Mouse (Mus musculus) gastrocnemius, adult 8-10 months (tissue): ENCODE measurements around the gene Cpt1a. TPM values are rescaled to one million over a fixed set of nuclear protein-coding genes. Genes with fewer than 3 reads are reported as not detected.

Experiments
- DNase-seq, 2 experiments: peaks; one replicate each; pipeline ENCODE4 v3.0.0; 2022; ENCODE audit warnings: low spot score in 2 of 2
- total RNA-seq, 4 experiments: library from RNA; stranded (reverse); gene quantifications; 2 replicates each; pipeline ENCODE4 v1.2.4; 2022

Cpt1a gene
- total RNA-seq, 4 experiments from 2014 or later = 6.4 to 9.3 (median 7.5) TPM

DNA sequence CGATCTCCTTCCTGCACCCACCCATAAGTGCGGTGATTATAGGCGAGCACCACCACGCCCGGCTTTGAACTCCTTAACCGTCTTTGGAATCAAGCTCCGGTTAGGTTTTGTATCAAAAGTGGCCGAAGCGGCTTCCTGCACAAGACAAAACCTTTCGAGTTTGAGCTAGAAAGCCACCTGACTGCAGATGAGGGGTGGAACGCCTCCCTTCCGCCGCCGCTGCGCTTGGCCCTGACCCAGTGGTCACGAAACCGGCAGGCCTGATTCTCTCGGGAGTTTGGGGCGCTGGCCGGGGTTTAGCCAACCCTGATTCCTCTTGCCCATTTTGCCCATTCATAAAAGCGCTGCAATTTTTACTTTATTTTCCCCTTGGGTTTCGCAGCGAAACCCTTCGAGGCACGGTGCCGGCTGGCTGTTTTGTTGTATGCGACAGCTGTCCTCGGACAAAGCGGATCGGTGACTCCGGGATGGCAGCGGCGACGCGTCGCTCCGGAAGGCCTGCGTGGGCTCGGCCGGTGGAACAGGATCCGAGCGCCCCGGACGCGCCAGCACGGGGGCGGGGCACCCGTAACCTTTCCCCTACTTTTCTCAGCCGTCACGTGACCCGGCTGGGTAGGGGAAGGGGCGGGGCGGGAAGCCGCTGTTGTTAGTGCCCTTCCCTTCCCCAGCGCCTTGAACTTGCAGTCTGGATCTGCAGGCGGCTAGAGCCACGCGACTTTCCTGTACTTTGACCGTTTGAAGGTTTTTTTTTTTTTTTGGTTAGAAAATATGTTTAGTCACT lies 3.0 kb downstream of the Cpt1a start:
- DNase-seq = peak; percentile 91

DNA sequence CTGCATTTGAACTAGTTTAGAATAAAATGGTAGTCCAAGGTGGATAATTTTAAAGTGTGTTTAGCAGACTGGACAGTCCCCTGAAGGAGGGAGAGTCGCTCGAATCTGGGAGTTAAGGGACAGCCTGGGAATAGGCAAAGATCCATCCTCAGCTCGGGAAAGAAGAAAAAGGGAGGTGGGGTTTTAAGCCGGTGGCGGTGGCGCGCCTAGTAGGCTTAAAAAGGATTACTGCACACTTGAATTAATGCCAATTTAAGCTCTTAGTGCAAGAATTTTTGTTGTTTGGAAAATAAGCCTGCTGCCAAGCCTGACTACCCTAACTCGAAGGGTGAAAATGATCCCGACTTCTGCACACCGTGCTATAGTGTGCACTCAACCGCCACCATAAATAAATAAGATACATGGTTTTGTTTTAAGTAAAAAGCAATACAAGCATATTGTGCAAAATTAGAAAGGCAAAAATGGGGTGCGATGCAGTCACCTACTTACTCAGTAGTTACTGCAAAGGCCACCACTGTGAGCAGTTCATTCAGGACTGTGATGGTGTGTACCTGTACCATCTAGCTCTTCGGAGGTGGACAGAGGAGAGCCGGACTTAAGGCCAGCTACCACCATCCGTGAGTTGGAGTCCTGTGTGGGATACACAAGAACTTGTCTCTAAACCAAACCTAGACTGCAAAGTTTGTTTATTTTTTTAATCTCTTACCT lies 3.8 kb downstream of the Cpt1a start:
- no peak for DNase-seq

DNA sequence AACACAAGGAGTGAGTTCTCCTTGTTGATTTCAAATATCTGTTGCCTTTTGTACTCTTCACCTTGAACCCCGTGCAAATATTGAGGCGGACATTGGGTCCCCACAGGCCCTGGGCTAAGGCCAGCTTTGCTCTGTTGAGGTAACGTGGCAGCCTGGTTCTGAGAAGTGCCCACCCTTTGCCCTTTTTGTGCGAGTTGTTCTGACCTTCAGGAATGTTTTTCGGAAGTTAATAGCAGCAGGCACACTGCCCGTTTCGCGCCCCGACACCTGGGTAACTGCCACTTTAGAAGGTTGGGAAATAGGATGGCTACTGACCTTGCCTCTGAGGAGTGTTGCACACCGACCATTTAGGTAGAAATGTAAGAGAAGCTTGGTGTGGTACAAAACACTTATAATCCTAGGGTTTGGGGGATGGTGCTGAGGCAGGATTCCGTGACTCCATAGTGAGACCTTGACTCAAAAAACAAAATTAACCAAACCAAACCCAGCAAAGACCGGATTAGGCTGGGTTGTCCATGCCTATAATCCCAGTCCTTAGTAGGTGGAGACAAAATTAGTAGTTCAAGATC lies 4.4 kb downstream of the Cpt1a start:
- no peak for DNase-seq

DNA sequence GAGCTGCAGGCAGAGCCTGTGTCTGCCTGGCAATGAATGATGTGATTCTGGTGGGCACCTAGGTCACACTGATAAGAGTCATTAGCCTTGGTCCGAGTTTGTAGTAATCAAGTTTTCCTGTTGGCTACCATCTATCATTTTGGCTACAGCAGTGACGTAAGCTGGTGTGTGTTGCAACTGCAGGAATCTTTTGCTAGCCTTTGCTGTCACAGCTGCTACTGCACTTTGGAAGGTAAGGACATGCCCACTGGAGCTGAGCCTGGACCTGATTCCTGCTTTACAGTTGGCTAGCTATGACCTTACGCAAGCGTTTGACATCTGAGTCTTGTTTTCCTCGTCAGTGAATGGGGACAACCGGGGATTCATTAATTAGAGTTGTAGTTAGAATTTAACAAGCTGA lies 11.1 kb downstream of the Cpt1a start:
- DNase-seq = peak; percentile 44 to 48

DNA sequence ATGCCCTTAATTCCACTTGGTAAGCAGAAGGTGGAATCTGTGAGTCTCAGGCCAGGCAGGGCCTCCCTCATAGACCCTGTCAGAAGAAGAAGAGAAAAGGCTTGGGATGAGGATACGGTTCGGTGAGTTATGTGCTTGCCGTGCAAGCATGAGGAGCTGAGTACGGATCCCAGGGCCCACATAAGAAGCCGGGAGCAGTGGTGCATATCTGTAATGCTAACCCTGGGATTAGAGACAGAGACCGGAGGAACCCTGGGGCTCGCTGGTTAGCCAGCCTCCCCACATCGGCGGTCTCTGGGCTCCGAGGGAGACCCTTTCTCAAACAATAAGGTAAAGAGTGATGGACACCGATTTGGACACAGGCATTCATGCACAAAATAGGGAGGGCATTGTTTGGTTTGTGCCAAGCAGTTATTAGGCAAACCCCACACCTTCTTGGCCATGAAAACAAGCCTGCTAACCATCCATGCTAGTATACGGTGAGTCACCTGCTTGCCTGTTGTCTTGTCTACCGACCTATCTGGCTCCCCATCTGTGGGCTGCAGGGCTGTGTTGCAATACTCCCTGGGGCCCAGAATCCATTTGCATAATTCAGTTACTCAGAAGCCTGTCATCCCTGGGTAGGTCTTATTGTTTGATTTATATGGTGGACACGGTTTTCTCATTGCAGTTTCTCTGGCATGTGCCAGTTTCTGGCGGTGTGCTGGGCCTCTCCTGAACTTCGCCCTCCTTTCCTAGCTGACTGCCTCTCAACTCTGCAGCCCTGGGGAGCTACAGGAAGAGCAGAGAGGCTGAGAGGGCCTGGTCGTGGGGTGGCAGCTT lies 11.8 kb downstream of the Cpt1a start:
- DNase-seq = no peak

DNA sequence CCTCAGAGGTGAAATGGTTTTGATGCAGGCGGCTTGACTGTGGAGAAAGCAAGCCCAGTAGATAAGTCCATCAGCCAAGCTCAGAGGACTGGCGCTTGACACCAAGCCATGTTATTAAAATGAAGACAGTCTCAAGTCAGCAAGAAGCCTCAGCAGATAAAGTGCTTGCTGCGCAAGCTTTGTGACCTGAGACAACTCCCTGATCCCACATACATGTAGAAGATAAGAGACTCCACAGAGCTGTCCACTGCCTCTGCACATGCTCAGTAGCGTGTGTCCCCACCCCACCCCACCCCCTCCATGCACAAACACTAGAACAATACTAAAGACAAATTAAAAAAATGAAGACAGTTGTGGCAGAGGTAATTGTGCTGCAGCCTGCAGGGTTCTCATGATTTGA lies 12.4 kb downstream of the Cpt1a start:
- DNase-seq = no peak

DNA sequence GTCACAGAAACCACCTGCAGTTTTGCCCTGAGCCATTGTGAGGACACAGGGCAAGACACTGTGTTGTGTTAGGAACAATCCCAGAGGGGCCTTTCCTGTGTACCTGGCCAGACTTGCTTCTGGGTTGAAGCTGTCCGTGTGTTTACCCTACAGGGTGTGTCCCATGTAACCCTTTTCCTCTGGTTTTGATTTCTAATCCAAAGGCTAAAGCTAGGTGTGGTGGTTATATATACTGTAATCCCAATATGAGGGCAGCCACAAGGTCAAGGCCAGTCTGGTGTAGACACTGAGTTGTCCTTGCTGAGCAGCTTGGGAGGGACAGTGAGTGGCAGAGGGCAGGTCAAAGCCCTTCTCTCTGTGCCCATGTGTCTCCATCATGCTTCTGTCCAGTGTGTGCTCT lies 13.8 kb downstream of the Cpt1a start:
- no peak for DNase-seq

DNA sequence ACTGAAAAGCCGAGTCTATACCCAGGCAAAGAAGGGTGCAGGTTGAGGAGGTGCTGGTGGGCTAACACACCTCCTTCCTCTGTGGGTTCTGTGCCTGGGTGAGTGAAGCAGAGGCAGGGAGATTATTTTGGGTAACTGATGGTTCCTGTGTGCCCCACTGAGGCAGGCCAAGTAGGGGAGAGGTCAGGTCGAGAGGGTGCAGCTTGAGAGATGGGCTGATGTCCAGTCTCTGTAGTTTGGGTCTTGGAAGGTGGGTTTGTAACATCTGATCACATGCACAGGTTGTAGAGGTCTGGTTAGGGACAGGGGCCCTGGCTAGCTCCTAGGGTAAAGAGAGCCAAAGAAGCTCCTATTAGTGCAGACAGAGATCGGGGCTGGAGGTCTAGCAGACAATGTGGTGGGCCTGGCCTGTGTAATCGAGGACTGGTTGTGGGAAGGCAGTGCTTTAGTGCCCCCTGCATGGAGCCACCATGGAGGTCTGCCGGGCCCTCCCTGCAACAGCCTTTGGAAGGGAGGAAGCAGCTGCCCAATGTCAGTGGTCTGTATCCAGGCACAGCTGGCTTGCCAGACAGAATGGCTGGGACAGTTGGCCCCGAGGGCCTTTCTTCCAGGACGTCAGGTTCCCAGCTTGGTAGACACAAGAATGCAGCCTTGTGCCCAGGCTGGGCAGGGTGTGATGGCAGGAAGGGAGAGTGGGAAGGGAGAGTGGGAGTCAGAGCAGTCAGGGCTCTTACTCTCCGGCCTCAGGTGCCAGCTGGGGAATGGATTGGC lies 14.5 kb downstream of the Cpt1a start:
- DNase-seq = no peak

DNA sequence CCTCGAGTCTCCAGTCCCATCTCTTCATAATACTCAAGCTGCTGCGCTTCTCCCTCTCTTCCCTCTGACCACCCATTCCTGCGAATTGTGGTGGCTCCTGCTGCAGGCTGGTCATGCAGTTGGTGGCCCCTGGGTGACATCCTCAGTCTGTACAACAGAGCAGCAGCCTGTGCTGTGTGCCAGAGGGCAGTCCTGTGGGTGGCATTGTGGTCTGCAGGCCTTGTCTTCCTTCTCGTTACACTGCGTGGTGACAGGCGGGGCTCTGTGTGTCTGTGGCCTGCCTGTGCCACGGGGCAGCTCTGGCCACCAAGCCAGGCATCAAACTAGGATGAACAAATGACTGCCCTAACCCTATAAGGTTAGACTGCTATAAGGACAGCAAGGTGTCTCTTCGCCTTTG lies 17.1 kb downstream of the Cpt1a start:
- no peak for DNase-seq

DNA sequence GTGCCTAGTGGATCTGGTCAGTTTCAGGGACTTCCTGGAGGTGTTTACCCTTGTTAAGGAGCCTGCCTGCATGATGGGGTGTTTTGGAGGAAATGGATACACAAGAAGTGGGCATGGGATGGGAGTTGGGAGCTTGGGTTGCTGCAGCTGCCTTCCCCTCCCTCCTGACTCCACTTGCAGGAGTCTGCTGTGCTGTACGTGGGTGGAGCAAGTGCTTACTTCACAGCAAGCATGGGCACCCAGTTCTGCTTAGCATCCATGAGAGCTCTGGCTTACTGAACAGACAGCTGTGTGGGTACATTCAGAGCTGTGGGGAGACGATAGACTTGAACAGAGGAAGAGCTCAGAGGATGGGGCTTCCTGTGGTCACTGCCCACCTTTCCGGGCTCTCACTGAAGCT lies 18.9 kb downstream of the Cpt1a start:
- no peak for DNase-seq

DNA sequence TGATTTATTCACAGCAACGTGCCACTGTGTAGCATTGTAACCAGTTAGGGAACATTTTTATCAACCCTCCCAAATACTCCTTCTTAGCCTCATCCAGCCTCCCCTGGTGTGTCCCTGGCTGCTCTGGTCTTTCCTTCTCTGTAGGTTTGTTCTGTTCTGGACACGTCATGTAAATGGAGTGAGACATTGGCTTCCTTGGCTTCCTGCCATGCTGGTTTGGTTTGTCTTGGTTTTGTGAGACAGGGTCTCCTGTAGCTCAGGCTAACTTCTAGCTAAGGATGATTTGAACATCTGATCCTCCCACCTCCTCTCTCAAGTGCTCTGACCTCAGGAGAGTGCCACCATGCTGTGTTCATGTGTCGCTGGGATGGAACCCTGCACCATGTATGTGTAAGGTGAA lies 21.8 kb downstream of the Cpt1a start:
- no peak for DNase-seq

DNA sequence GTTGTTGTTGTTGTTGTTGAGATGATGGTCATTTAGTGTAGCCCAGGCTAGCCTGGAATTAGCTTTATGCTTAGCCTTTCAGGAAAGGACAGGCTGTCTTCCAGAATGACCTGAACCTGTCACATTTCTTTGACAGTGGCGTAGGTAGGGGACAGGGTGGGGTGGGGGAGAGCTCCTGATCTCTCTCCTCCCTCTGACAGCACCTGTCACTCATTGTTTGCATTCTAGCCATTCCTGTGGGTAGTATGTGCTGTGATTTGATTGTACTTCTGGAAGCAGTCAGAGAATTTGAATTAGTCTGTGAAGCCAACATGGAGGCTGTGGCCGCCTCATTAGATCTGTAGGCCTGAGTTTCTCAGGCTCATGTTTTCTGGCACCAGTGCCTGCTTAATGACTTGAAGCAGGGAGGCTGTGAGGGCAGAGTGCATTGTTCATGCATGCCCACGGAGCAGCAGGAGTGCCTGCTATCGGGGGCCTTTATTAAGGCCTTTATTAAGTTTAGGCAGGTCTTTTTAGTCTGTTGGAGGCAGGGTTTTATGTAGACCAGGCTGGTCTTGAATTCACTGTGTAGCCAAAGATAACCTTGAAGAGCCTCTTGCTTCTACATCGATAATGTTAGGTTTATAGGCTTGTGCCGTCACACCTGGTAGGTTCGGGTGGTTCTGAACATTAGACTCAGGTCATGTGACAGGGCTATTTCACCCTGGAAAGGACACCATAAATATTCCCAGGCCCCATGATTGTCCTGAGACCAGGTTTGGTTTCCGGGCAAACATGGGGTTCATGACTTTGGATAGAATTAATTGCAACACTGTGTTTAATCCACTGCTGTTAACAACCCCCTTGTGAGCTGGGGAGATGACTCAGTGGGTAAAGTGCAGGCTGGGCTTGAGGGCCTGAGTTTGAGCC lies 22.8 kb downstream of the Cpt1a start:
- DNase-seq = no peak

DNA sequence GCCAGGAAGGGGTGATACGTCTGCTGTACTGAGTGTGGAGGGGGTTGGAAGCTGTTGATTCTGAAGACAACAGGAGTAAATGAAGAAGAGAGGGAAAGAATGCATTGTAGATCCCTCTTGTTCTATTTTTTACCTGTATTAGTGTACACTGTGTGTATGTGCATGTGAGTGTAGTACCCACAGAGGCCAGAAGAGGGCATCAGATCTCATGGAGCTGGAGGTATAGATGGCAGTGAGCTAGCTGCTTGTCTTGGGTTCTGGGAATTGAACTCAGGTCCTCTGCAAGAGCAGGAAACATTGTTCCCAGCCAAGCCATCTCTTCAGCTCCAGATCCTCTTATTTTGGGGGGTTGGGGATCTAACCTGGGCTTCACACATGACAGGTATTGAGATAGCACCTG lies 25.6 kb downstream of the Cpt1a start:
- no peak for DNase-seq

DNA sequence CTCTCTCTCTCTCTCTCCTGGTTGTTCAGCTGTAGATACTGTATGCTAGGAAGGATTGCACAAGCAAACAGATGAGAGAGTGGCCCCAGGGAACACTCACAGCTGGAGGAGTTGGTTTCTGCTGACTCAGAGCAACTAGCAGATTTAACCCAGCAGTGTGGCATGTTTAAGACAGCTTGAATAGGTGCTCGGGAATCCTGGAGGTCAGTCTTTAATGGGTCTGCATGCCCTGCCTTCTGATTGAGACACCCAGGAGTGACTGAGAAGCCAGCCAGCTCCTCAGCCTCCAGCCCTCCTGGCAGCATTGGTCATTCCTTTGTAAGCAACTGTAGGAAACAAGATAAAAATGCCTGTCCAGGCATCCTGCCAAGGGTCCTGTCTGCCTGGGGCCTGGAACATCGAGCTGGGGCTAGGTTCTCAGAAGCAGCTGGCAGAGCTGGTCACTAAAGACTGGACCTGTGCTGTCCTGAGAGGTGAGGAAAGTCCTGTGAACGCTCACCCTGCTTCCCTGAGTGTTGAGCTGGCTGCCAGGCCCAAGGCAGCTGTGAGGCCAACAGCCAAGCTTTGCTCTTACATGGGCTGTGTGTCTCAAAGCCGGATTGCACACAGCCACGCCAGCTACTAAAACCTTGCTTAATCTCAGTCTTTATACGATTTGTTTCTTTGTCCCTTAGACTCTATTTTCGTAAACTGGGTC lies 31.4 kb downstream of the Cpt1a start:
- DNase-seq = peak; percentile 47 to 50

DNA sequence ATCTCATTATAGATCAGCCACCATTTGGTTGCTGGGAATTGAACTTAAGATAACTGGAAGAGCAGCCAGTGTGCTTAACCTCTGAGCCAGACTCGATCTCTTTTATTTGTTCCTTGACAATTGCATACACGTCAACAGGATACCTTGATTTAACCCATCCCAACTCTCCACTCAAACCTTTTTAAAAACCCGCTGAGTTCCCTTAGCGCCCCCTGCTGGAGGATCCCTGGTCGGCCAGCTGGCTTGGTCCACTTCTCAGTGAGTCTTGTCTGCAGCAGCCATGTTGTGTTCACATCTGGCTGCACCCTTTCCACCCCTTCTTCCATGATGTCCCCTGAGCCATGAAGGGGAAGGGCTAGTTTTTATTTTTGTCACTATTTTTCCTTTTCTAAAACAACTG lies 33.0 kb downstream of the Cpt1a start:
- DNase-seq = no peak

DNA sequence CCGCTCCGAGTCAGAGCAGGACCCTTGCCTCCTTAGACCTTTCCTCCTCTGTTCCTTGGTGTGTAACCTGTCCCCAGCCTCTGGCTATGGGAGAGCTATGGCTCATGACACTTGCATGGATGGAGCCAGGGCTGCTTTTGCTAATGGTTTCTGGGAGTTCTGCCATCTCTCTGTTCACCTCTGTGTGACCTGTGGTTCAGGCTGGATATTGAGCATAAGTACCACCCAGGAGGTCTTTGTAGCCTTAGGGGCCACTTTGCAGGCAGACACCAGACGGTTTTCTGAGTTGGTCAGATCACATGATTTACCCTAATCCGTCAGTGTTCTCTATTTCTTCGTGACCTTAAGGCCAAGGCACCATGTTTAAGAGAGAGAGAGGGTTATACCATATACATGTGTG lies 34.4 kb downstream of the Cpt1a start:
- no peak for DNase-seq

DNA sequence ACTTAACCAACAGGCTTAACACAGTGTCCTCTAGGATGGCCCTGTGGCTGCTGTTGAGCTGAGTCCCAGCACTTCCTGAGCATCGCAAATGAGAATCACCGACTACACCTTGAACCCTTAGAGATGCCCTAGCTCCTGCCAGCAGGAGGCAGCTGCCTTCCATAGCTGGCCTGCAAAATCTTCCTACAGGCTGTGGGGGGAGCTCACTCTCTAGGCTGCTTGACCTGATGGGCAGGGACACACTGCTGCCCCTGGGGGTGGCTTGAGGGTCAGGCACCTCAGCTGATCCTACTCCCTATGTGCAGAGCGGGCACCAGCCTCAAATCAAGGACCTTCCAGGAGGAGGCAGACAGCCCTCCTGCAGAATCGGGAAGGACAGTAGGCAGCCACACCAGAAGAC lies 35.5 kb downstream of the Cpt1a start:
- DNase-seq = no peak

DNA sequence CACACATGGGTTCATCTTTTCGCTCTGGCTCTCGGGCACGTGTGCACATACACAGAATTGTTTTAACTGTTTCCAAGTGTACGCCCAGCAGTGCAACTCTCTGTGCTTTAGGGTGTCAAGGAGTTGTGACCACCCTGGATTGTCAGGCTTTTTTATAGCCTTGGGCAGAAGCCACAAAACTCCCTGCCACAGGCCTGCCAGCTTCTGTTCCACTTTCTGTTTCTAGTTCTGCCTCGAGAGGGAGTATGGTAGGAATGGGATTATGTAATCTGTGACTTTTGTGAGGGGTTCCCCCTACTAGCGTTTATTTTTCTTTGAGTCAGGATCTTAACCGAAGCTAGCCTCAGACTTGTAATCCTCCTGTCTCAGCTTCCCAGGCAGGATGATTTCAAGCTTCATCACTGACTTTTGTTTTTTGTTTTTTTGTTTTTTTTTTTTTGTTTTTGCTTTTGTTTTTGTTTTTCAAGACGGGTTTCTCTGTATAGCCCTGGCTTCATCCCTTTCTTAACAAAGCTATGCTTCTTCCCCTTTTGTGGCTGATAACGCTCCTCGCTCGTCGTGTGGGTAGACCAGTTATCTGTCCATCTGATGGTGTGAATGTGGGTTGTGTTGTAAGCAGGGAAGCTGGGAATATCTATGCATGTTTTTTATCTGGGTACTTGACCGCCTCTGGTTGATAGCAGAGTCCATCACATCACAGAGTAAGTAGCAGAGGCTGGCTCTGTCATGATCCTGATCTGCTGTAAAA lies 37.9 kb downstream of the Cpt1a start:
- DNase-seq = no peak

DNA sequence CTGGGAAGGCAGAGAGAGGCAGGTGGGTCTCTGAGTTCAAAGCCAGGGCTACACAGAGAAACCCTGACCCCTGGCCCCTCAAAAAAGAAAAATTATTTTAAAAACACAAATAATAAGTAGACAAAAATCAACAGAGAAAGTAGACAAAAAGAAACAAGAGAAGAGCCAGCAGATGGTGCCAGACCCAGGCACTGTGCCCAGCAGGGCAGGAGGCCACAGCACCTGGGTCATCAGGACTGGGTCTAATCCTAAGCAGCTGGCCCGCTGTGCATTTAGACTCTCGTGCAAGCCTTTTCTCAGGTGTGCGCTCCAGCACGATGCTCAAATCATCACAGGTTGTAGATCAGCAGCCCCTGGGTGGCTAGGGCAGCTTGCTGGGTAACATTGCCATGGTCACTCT lies 41.4 kb downstream of the Cpt1a start:
- DNase-seq = no peak
